Mouse (Mus musculus) kidney, adult 2 months (tissue): Measurements from ENCODE around the gene Zfp420. TPM values are rescaled to one million over a fixed set of nuclear protein-coding genes. Genes with fewer than 3 reads are reported as not detected.
"Not testable (repeated sequence)": the region's sequence is repeated elsewhere in the genome, so short reads cannot be mapped to it uniquely, and the experiment has no call there.

Experiments
- DNase-seq: peaks from one replicate; pipeline ENCODE4 v3.0.0; 2021
- H3K27ac ChIP-seq: fragments of 200-500 bp; 2 replicates; pipeline ENCODE4 v1.5.1; 2012; ENCODE audit warnings: low read depth, low read length, control low read depth, inconsistent platforms; ENCODE audit not compliant: insufficient read depth
- H3K27me3 ChIP-seq: fragments of 200-500 bp; replicated peaks from 2 replicates; pipeline ENCODE4 v1.6.1; 2012; ENCODE audit warnings: mild to moderate bottlenecking, moderate library complexity, low read length, inconsistent platforms; ENCODE audit not compliant: control insufficient read depth, insufficient read depth
- H3K36me3 ChIP-seq: fragments of 200-500 bp; 2 replicates; pipeline ENCODE4 v1.6.1; 2012; ENCODE audit warnings: mild to moderate bottlenecking, moderate library complexity, low read length, inconsistent platforms; ENCODE audit not compliant: control insufficient read depth, insufficient read depth
- H3K4me1 ChIP-seq: fragments of 200-500 bp; 2 replicates; pipeline ENCODE4 v1.6.1; 2011; ENCODE audit warnings: low read length; ENCODE audit not compliant: control insufficient read depth, insufficient read depth
- H3K4me3 ChIP-seq: fragments of 200-500 bp; 2 replicates; pipeline ENCODE4 v1.5.1; 2011; ENCODE audit warnings: mild to moderate bottlenecking, low read depth, low read length, control low read depth; ENCODE audit not compliant: insufficient read depth
- CTCF ChIP-seq: fragments of 200-500 bp; conservative IDR thresholded peaks from 2 replicates; pipeline ENCODE4 v1.5.1; 2011; ENCODE audit warnings: low read depth, mild to moderate bottlenecking, control low read depth, low read length, moderate library complexity, mixed read lengths; ENCODE audit not compliant: insufficient read depth, insufficient read length
- POLR2A ChIP-seq: fragments of 200-500 bp; IDR thresholded peaks from one replicate; pipeline ENCODE4 v1.6.1; 2011; ENCODE audit warnings: low read depth, low read length, control low read depth
- WGBS: fragments of 180-500 bp; shearing (Covaris S2); methylation state at CpG from one replicate; pipeline ENCODE4 v1.1.7; 2018; 5-methylcytosine and 5-hydroxymethylcytosine counted together
- polyA plus RNA-seq: library from polyadenylated mRNA; depleted of rRNA; stranded (reverse); fragments of >200 nt; gene quantifications from 2 replicates; pipeline ENCODE4 v1.2.3, GENCODE M21; 2012

The Zfp420 gene
- polyA plus RNA-seq, 1 experiment: 1.8 TPM

- no peak within 1 kb of the TSS for H3K27ac ChIP-seq
These were observed 6.4 kb upstream of the Zfp420 start, which contains the start of gene Zfp940 for GRCm38 (mm10) chr7:29853219-29853842. Gene Zfp940 (minus strand): TSS chr7:29853669.

DNA sequence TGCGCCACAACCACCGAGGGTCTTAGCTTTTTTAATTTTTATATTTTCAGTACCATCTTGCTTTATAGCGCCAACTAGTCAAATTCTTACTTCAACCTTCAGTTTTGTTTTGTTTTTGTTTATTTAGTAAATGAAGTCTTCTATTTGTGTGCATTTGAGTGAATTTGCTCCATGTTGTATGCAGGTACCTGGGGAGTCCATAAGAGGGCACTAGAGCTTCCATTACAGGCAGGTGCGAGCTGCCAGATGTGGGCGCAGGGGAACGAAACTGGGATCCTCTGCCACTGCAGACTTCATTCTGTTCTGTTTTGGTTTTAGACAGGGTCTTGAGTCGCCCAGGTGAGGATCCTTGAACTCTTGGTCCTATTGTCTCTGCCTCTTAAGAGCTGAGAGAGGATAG, 1.9 kb downstream of the Zfp420 start:
- Histone ChIP-seq H3K27me3 (no peaks in the 10 kb centered on the region), H3K4me1 (peaks cover 5% of the 10 kb centered on the region; the same call in 1 of the 2 replicates), H3K4me3 (no peak overlapping the region), H3K36me3 (no peaks in the 10 kb centered on the region; the same call in 1 of the 2 replicates), H3K27ac (no peak overlapping the region)
- 92% methylated on average over 7 of the region's 7 CpGs for WGBS
- 0 out of 2 replicates have a peak, but pooled peaks have one; percentile 19 for TF ChIP-seq CTCF
- no peak for TF ChIP-seq POLR2A
- no peak for DNase-seq

More at GRCm38 (mm10) chr7:29853219-29853842, 6.4 kb upstream of the Zfp420 start, which contains the start of gene Zfp940:
- DNase-seq: peak; percentile 90
- Histone ChIP-seq H3K4me3 (peak within 1 kb of the TSS; percentile 73), H3K36me3 (no peaks in the 10 kb centered on the region), H3K4me1 (no peaks in the 10 kb centered on the region), H3K27me3 (no peaks in the 10 kb centered on the region)
- no peak for TF ChIP-seq CTCF
- TF ChIP-seq POLR2A: no peak
- WGBS: 2% methylated on average over 21 of the region's 21 CpGs

DNA sequence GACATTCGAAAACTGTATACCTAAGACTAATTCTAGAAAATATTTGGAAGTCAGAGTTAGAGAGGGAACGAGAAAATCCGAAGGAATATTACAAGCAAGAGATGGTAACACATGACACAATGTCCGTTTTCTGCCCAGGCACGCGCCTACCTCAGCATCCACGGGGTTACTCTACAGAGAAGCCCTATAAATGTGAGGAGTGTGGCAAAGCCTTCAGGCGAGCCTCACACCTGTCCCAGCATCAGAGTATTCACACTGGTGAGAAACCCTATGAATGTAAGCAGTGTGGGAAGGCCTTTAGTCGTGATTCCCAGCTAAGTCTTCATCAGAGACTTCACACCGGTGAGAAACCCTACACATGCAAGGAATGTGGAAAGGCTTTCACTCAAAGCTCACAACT, 14.5 kb downstream of the Zfp420 start:
- WGBS: 96% methylated on average over 10 of the region's 10 CpGs
- no peaks in the 10 kb centered on the region for H3K27me3 ChIP-seq
- TF ChIP-seq CTCF (no peak), POLR2A (no peak)

DNA sequence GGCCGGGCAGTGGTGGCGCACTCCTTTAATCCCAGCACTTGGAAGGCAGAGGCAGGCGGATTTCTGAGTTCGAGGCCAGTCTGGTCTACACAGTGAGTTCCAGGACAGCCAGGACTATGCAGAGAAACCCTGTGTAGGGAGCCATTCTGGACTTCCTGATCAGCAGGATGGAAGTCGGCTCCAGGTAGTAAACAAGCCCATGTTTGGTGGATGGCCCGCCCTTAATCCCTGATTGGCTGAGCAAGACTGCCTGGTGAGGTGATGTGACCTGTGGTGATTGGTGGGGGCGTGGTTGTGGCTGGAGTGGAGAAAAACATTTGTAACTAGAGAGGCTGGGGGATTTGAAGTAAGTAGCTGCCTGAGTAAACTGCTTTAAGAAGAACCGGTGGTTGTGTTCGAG, 17.8 kb downstream of the Zfp420 start:
- DNase-seq, H3K27me3 ChIP-seq: not testable (repeated sequence)
- 97% methylated on average over 9 of the region's 9 CpGs for WGBS

More for the DNA sequence above, 14.5 kb downstream of the Zfp420 start:
- H3K36me3 ChIP-seq: peaks cover 19% of the 10 kb centered on the region
- no peak for DNase-seq
- no peak overlapping the region for H3K27ac ChIP-seq
- no peaks in the 10 kb centered on the region for H3K4me1 ChIP-seq
- no peak overlapping the region for H3K4me3 ChIP-seq

GRCm38 (mm10) chr7:29880056-29880455, 20.3 kb downstream of the Zfp420 start:
- no peak for TF ChIP-seq CTCF
- no peak for TF ChIP-seq POLR2A
- H3K27me3 ChIP-seq: no peaks in the 10 kb centered on the region
- 43% methylated on average over 7 of the region's 7 CpGs for WGBS
- no peak for DNase-seq
- no peaks in the 10 kb centered on the region for H3K4me1 ChIP-seq
- peaks cover 7% of the 10 kb centered on the region for H3K36me3 ChIP-seq
- no peak overlapping the region for H3K27ac ChIP-seq
- H3K4me3 ChIP-seq: no peak overlapping the region

More for the DNA sequence above, 17.8 kb downstream of the Zfp420 start:
- peaks cover 19% of the 10 kb centered on the region for H3K36me3 ChIP-seq
- not testable (repeated sequence) for H3K4me1 ChIP-seq, H3K4me3 ChIP-seq, H3K27ac ChIP-seq

GRCm38 (mm10) chr7:29880916-29881315, 21.1 kb downstream of the Zfp420 start:
- TF ChIP-seq CTCF: no peak
- TF ChIP-seq POLR2A: no peak
- Histone ChIP-seq H3K4me3 (no peak overlapping the region), H3K27me3 (no peaks in the 10 kb centered on the region), H3K36me3 (no peaks in the 10 kb centered on the region), H3K27ac (no peak overlapping the region), H3K4me1 (no peaks in the 10 kb centered on the region)
- no peak for DNase-seq
- 73% methylated on average over 7 of the region's 7 CpGs for WGBS

DNA sequence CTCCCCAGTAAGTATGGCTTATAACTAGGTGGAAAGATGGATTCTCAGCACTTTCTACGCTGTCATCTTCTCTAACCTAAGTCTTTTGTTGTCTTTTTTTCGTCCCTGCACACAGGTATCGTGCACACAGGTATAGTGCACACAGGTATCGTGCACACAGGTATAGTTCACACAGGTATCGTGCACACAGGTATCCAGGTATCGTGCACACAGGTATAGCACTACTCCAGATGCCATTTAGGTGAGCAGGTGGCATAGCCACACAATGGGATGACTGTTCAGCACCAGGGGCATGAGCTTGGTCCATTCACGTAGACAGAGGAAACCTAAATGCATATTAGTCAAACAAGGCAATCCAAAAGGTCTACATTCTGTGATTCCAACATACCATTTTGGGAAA, 30.7 kb downstream of the Zfp420 start:
- 97% methylated on average over 7 of the region's 7 CpGs for WGBS
- H3K27ac ChIP-seq: no peak overlapping the region
- H3K4me3 ChIP-seq: no peak overlapping the region
- no peaks in the 10 kb centered on the region for H3K27me3 ChIP-seq
- DNase-seq: no peak
- no peak for TF ChIP-seq POLR2A
- TF ChIP-seq CTCF: no peak
- H3K36me3 ChIP-seq: peaks cover 13% of the 10 kb centered on the region
- no peaks in the 10 kb centered on the region for H3K4me1 ChIP-seq
